Mouse (Mus musculus) hindbrain, embryonic 16.5 days (tissue): Measurements from ENCODE around the gene Syf2. TPM values are rescaled to one million over a fixed set of nuclear protein-coding genes. Genes with fewer than 3 reads are reported as not detected.
A peak's percentile ranks its signal among the peaks of the same experiment; 100 is the strongest.
"Not testable (repeated sequence)": the region's sequence is repeated elsewhere in the genome, so short reads cannot be mapped to it uniquely, and the experiment has no call there.

Source experiments
- ATAC-seq: fragments of 200-750 bp; cut with Nextera tagmentation; 2 replicates; pipeline ENCODE4 v1.8.0; 2017; ENCODE audit warnings: moderate TSS enrichment, moderate library complexity
- H3K27ac ChIP-seq: fragments of 300-500 bp; sonication (generic); 2 replicates; pipeline ENCODE4 v1.5.1; 2014; ENCODE audit warnings: low read depth, mild to moderate bottlenecking, control low read depth, low read length, moderate library complexity
- H3K27me3 ChIP-seq: fragments of 300-500 bp; sonication (generic); replicated peaks from 2 replicates; pipeline ENCODE4 v1.6.1; 2014; ENCODE audit warnings: low read length; ENCODE audit not compliant: control insufficient read depth, insufficient read depth
- H3K36me3 ChIP-seq: fragments of 300-500 bp; sonication (generic); 2 replicates; pipeline ENCODE4 v1.6.1; 2014; ENCODE audit warnings: mild to moderate bottlenecking, low read length, moderate library complexity, mixed read lengths; ENCODE audit not compliant: control insufficient read depth, insufficient read depth
- H3K4me1 ChIP-seq: fragments of 300-500 bp; sonication (generic); 2 replicates; pipeline ENCODE4 v1.6.1; 2014; ENCODE audit warnings: low read depth, low read length; ENCODE audit not compliant: control insufficient read depth, insufficient read depth
- H3K4me2 ChIP-seq: fragments of 300-500 bp; sonication (generic); 2 replicates; pipeline ENCODE4 v1.6.1; 2014; ENCODE audit warnings: mild to moderate bottlenecking, low read length, control low read depth, moderate library complexity
- H3K4me3 ChIP-seq: fragments of 300-500 bp; sonication (generic); 2 replicates; pipeline ENCODE4 v1.5.1; 2014; ENCODE audit warnings: mild to moderate bottlenecking, low read length, control low read depth, moderate library complexity
- H3K9ac ChIP-seq: fragments of 300-500 bp; sonication (generic); 2 replicates; pipeline ENCODE4 v1.6.1; 2014; ENCODE audit warnings: low read depth, mild to moderate bottlenecking, control low read depth, low read length, moderate library complexity
- H3K9me3 ChIP-seq: fragments of 300-500 bp; sonication (generic); 2 replicates; pipeline ENCODE4 v1.6.1; 2014; ENCODE audit warnings: mild to moderate bottlenecking, low read length, moderate library complexity; ENCODE audit not compliant: control insufficient read depth
- WGBS: fragments of 180-500 bp; shearing (Covaris S2); extraction: QIAGEN DNeasy Blood & Tissue Kit; methylation state at CpG from one replicate; pipeline ENCODE4 v1.1.7; 2014; 5-methylcytosine and 5-hydroxymethylcytosine counted together
- polyA plus RNA-seq: library from polyadenylated mRNA; unstranded; fragments of >200 nt; fragmentation: Nextera tagmentation; extraction: Ambion mirVana; gene quantifications from 2 replicates; pipeline ENCODE4 v1.2.1, GENCODE M21; 2015

Gene Syf2
- 53.8 and 58.2 TPM in 2 replicates for polyA plus RNA-seq

GRCm38 (mm10) chr4:134930684-134931481, at the start of gene Syf2:
TSS of gene Syf2 (plus strand) at chr4:134930898.
- Histone ChIP-seq H3K27me3 (no peaks in the 10 kb centered on the region), H3K9me3 (no peaks in the 10 kb centered on the region), H3K4me2 (peak within 1 kb of the TSS; percentile 93), H3K9ac (peak within 1 kb of the TSS; percentile 85), H3K36me3 (peaks cover 29% of the 10 kb centered on the region), H3K4me3 (peak within 1 kb of the TSS; percentile 84), H3K27ac (peak within 1 kb of the TSS; percentile 79), H3K4me1 (peaks cover 15% of the 10 kb centered on the region)
- peak; percentile 98 for ATAC-seq
- under 1% methylated on average over 58 of the region's 68 CpGs for WGBS

GRCm38 (mm10) chr4:134883266-134883665, 47.4 kb upstream of the Syf2 start:
- Histone ChIP-seq H3K9ac (no peak overlapping the region), H3K27ac (no peak overlapping the region), H3K4me2 (no peak overlapping the region), H3K4me1 (peaks cover 5% of the 10 kb centered on the region), H3K4me3 (no peak overlapping the region), H3K27me3 (no peaks in the 10 kb centered on the region), H3K36me3 (no peaks in the 10 kb centered on the region), H3K9me3 (no peaks in the 10 kb centered on the region)
- ATAC-seq: no peak
- WGBS: 31% methylated on average over 7 of the region's 7 CpGs

- Histone ChIP-seq H3K27ac (no peak overlapping the region), H3K27me3 (no peaks in the 10 kb centered on the region), H3K4me3 (no peak overlapping the region), H3K9me3 (no peaks in the 10 kb centered on the region), H3K4me1 (peaks cover 5% of the 10 kb centered on the region), H3K9ac (no peak overlapping the region), H3K36me3 (no peaks in the 10 kb centered on the region), H3K4me2 (no peak overlapping the region)
- WGBS: 90% methylated on average over 10 of the region's 10 CpGs
- no peak for ATAC-seq
Measured at GRCm38 (mm10) chr4:134883808-134884207, 46.9 kb upstream of the Syf2 start.

GRCm38 (mm10) chr4:134884364-134884763, 46.3 kb upstream of the Syf2 start:
- Histone ChIP-seq H3K9ac (no peak overlapping the region), H3K36me3 (no peaks in the 10 kb centered on the region), H3K4me2 (no peak overlapping the region), H3K27ac (no peak overlapping the region), H3K4me3 (no peak overlapping the region), H3K27me3 (no peaks in the 10 kb centered on the region), H3K4me1 (peaks cover 5% of the 10 kb centered on the region), H3K9me3 (no peaks in the 10 kb centered on the region)
- no peak for ATAC-seq
- WGBS: 93% methylated on average over 4 of the region's 4 CpGs

- Histone ChIP-seq H3K36me3 (peaks cover 10% of the 10 kb centered on the region), H3K9me3 (no peaks in the 10 kb centered on the region), H3K27ac (no peak overlapping the region), H3K4me3 (no peak overlapping the region), H3K4me2 (no peak overlapping the region), H3K27me3 (no peaks in the 10 kb centered on the region), H3K4me1 (no peaks in the 10 kb centered on the region), H3K9ac (no peak overlapping the region)
- 72% methylated on average over 6 of the region's 6 CpGs for WGBS
- no peak for ATAC-seq
Measured at GRCm38 (mm10) chr4:134892096-134892495, 38.6 kb upstream of the Syf2 start.

- Histone ChIP-seq H3K4me2 (no peak overlapping the region), H3K27me3 (no peaks in the 10 kb centered on the region), H3K4me3 (no peak overlapping the region), H3K4me1 (no peaks in the 10 kb centered on the region), H3K9me3 (no peaks in the 10 kb centered on the region), H3K36me3 (peaks cover 31% of the 10 kb centered on the region), H3K27ac (no peak overlapping the region), H3K9ac (no peak overlapping the region)
- WGBS: 79% methylated on average over 6 of the region's 6 CpGs
- no peak for ATAC-seq
Measured at GRCm38 (mm10) chr4:134897256-134897655, 33.4 kb upstream of the Syf2 start.

GRCm38 (mm10) chr4:134901126-134901525, 29.6 kb upstream of the Syf2 start:
- H3K4me1 ChIP-seq: no peaks in the 10 kb centered on the region
- no peaks in the 10 kb centered on the region for H3K27me3 ChIP-seq
- no peak overlapping the region for H3K4me2 ChIP-seq
- H3K36me3 ChIP-seq: peaks cover 57% of the 10 kb centered on the region
- no peak overlapping the region for H3K27ac ChIP-seq
- no peak for ATAC-seq
- H3K9me3 ChIP-seq: no peaks in the 10 kb centered on the region
- no peak overlapping the region for H3K9ac ChIP-seq
- WGBS: 93% methylated on average over 8 of the region's 8 CpGs
- no peak overlapping the region for H3K4me3 ChIP-seq

GRCm38 (mm10) chr4:134903046-134903445, 27.7 kb upstream of the Syf2 start:
- H3K27ac ChIP-seq: no peak overlapping the region
- 78% methylated on average over 7 of the region's 7 CpGs for WGBS

GRCm38 (mm10) chr4:134911406-134911805, 19.3 kb upstream of the Syf2 start:
- not testable (repeated sequence) for H3K4me1 ChIP-seq, H3K4me3 ChIP-seq, H3K4me2 ChIP-seq, H3K27me3 ChIP-seq, H3K9me3 ChIP-seq, H3K27ac ChIP-seq, H3K9ac ChIP-seq, ATAC-seq
- 94% methylated on average over 6 of the region's 8 CpGs for WGBS
- peaks cover 21% of the 10 kb centered on the region for H3K36me3 ChIP-seq

More at GRCm38 (mm10) chr4:134903046-134903445, 27.7 kb upstream of the Syf2 start:
- Histone ChIP-seq H3K36me3 (peaks cover 47% of the 10 kb centered on the region), H3K9ac (no peak overlapping the region), H3K9me3 (no peaks in the 10 kb centered on the region), H3K27me3 (no peaks in the 10 kb centered on the region), H3K4me1 (no peaks in the 10 kb centered on the region), H3K4me3 (no peak overlapping the region), H3K4me2 (no peak overlapping the region)
- no peak for ATAC-seq
